Mouse (Mus musculus): Measurements from ENCODE around the gene Gpr88. TPM values are rescaled to one million over a fixed set of nuclear protein-coding genes. Genes with fewer than 3 reads are reported as not detected.

Gene Gpr88
- total RNA-seq, 1 experiment, result not detected

DNA sequence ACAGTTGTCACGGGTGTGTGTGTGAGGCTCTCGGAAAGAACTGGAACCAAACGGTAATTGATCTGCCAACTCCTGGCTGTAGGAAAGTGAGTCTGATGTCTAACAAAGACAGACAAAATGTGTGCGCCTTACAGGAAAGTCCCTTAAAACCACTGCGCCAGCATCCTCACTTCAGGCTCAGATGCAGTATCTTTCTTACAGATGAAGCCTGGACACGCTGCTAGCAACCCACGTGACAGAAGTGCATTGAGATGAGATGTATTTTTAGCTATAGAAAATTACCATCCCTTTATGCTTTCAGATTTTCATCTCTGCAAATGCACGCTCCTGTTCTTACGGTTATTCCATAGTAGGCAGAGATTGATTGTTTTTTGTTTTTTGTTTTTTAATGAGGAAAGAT lies 10.6 kb downstream of the Gpr88 start:
- no peaks in the 10 kb centered on the region for H3K36me3 ChIP-seq (ENCODE audit: control insufficient read depth, insufficient read depth, low read length, poor library complexity, severe bottlenecking)
- H3K9ac ChIP-seq (ENCODE audit: insufficient read depth, low read depth, low read length, poor library complexity, severe bottlenecking), result no peak overlapping the region
- no peaks in the 10 kb centered on the region for H3K9me3 ChIP-seq (ENCODE audit: control insufficient read depth, insufficient read depth, low read depth, low read length)
- H3K27ac ChIP-seq (ENCODE audit: insufficient read depth, low read depth, low read length, poor library complexity, severe bottlenecking), result no peak overlapping the region
- no peaks in the 10 kb centered on the region for H3K4me1 ChIP-seq (ENCODE audit: control insufficient read depth in 2 of 2, insufficient read depth in 2 of 2, low read length in 2 of 2, poor library complexity in 1 of 2)
- TF ChIP-seq ZC3H11A (IDR thresholded peaks at IDR 0.05; ENCODE audit: borderline replicate concordance, low read depth, low read length), result no peak
- TF ChIP-seq HCFC1 (IDR thresholded peaks at IDR 0.05; ENCODE audit: borderline replicate concordance, insufficient read depth, low read length), result no peak
- TF ChIP-seq MAFK (IDR thresholded peaks at IDR 0.05; ENCODE audit: insufficient read depth, low read depth, low read length), result no peak
- TF ChIP-seq CHD2 (IDR thresholded peaks at IDR 0.05; ENCODE audit: low read depth, low read length), result no peak
- TF ChIP-seq ZNF384 (IDR thresholded peaks at IDR 0.05; ENCODE audit: low read depth, low read length), result no peak
- DNase-seq (ENCODE audit: low read depth, low spot score), result no peak
- in situ Hi-C loops (cut with MboI; ENCODE audit: low sequenced_read_pairs in 2 of 2, unreplicated experiment in 2 of 2), result no loop called here
- no peak overlapping the region for H3K4me3 ChIP-seq (ENCODE audit: insufficient read depth in 1 of 2, low read depth in 1 of 2, low read length in 2 of 2, poor library complexity in 1 of 2, severe bottlenecking in 1 of 2)

DNA sequence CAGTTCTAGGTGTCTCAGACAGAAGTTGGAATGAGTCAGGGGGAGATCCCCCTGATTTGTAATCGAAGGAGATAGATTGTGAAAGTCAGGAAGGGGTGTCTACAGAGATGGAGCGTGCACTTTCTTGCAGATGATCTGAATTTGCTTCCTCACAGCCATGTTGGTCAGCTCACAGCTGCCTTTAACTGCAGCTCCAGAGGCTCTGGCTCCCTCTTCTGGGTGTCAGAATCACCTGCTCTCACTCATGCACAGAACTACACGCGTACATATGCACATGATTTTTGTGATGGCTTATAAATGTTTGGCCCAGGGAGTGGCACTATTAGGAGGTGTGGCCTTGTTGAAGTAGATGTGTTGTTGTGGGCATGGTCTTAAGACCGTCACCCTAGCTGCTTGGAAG lies 15.8 kb downstream of the Gpr88 start:
- DNase-seq (ENCODE audit: low read depth, low spot score), result no peak
- TF ChIP-seq ZC3H11A (IDR thresholded peaks at IDR 0.05; ENCODE audit: borderline replicate concordance, low read depth, low read length) (peak; percentile 3; the same call in 1 of the 2 replicates), HCFC1 (IDR thresholded peaks at IDR 0.05; ENCODE audit: borderline replicate concordance, insufficient read depth, low read length) (no peak)
- Histone ChIP-seq H3K9ac (ENCODE audit: insufficient read depth, low read depth, low read length, poor library complexity, severe bottlenecking) (no peak overlapping the region), H3K4me1 (ENCODE audit: control insufficient read depth in 2 of 2, insufficient read depth in 2 of 2, low read length in 2 of 2, poor library complexity in 1 of 2) (no peaks in the 10 kb centered on the region), H3K36me3 (ENCODE audit: control insufficient read depth, insufficient read depth, low read length, poor library complexity, severe bottlenecking) (no peaks in the 10 kb centered on the region), H3K27ac (ENCODE audit: insufficient read depth, low read depth, low read length, poor library complexity, severe bottlenecking) (no peak overlapping the region), H3K4me3 (ENCODE audit: insufficient read depth in 1 of 2, low read depth in 1 of 2, low read length in 2 of 2, poor library complexity in 1 of 2, severe bottlenecking in 1 of 2) (no peak overlapping the region), H3K9me3 (ENCODE audit: control insufficient read depth, insufficient read depth, low read depth, low read length) (no peaks in the 10 kb centered on the region)
- in situ Hi-C loops (cut with MboI; ENCODE audit: low sequenced_read_pairs in 2 of 2, unreplicated experiment in 2 of 2), result no loop called here

DNA sequence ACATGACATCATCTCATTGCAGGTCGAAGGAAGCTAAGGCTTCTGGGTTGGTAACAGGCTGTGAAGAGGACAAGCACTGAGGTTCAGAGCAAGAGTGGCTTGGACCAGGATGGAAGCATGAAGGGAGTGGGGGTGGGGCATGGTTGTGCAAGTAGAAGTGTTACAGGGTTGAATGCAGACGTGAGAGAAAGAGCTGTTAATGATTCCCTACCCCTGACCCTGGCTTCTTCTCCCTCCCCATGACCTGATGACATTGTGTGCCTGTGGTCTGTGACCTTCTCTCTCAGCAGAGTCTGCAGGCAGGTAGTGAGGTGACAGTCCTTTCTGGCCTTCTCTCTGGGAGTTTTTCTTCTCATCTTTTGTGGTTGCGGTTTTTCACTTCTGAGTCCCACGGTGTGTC lies 16.4 kb downstream of the Gpr88 start:
- no peak overlapping the region for H3K27ac ChIP-seq (ENCODE audit: insufficient read depth, low read depth, low read length, poor library complexity, severe bottlenecking)
- DNase-seq (ENCODE audit: low read depth, low spot score), result no peak
- H3K4me1 ChIP-seq (ENCODE audit: control insufficient read depth in 2 of 2, insufficient read depth in 2 of 2, low read length in 2 of 2, poor library complexity in 1 of 2), result no peaks in the 10 kb centered on the region
- no peaks in the 10 kb centered on the region for H3K9me3 ChIP-seq (ENCODE audit: control insufficient read depth, insufficient read depth, low read depth, low read length)
- H3K9ac ChIP-seq (ENCODE audit: insufficient read depth, low read depth, low read length, poor library complexity, severe bottlenecking), result no peak overlapping the region
- TF ChIP-seq CHD2 (IDR thresholded peaks at IDR 0.05; ENCODE audit: low read depth, low read length) (no peak), ZNF384 (IDR thresholded peaks at IDR 0.05; ENCODE audit: low read depth, low read length) (no peak), MAFK (IDR thresholded peaks at IDR 0.05; ENCODE audit: insufficient read depth, low read depth, low read length) (no peak), ZC3H11A (IDR thresholded peaks at IDR 0.05; ENCODE audit: borderline replicate concordance, low read depth, low read length) (no peak), HCFC1 (IDR thresholded peaks at IDR 0.05; ENCODE audit: borderline replicate concordance, insufficient read depth, low read length) (no peak)
- no peak overlapping the region for H3K4me3 ChIP-seq (ENCODE audit: insufficient read depth in 1 of 2, low read depth in 1 of 2, low read length in 2 of 2, poor library complexity in 1 of 2, severe bottlenecking in 1 of 2)
- H3K36me3 ChIP-seq (ENCODE audit: control insufficient read depth, insufficient read depth, low read length, poor library complexity, severe bottlenecking), result no peaks in the 10 kb centered on the region
- in situ Hi-C loops (cut with MboI; ENCODE audit: low sequenced_read_pairs in 2 of 2, unreplicated experiment in 2 of 2), result no loop called here

DNA sequence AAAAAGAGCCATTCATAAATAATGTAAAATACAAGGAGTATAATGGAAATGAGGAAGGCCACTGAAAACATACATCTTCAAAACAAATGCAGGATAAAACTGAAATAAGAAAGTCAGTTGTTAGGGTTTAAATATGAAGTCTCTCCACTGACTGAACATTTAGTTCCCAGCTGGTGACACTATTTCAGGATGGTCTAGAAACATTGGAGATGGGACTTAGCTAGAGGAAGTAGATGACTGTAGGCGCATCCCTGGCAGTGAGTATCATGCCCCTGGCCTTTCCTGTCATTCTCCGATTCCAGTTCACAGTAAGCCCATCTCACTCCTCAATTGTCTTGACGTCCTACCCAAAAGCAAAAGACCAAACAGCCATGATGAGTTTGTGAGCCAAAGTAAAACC lies 19.8 kb downstream of the Gpr88 start:
- in situ Hi-C loops (cut with MboI; ENCODE audit: low sequenced_read_pairs in 2 of 2, unreplicated experiment in 2 of 2), result no loop called here
- no peak for TF ChIP-seq CHD2 (IDR thresholded peaks at IDR 0.05; ENCODE audit: low read depth, low read length)
- no peak for TF ChIP-seq HCFC1 (IDR thresholded peaks at IDR 0.05; ENCODE audit: borderline replicate concordance, insufficient read depth, low read length)
- TF ChIP-seq ZNF384 (IDR thresholded peaks at IDR 0.05; ENCODE audit: low read depth, low read length), result no peak
- no peak for TF ChIP-seq MAFK (IDR thresholded peaks at IDR 0.05; ENCODE audit: insufficient read depth, low read depth, low read length)

DNA sequence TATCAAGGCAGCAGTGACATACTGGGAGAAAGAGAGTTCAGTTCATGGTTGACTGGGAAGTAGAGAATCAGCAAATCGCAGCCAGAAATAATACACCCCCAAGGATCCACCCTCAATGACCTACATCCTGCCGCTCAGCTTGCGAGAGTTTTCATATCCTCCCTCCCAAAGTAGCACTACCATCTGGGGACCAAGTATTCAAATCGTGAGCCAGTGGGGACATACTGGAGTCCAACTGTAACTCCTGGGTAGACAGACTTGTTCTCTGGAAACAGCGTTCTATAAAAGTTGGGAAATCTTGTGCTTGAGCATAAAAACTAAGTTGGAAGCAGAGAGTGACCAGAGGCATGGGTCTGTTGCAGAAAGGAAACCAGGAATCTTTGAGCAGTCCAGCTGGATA lies 20.5 kb downstream of the Gpr88 start:
- Histone ChIP-seq H3K4me3 (ENCODE audit: insufficient read depth in 1 of 2, low read depth in 1 of 2, low read length in 2 of 2, poor library complexity in 1 of 2, severe bottlenecking in 1 of 2) (no peak overlapping the region), H3K9ac (ENCODE audit: insufficient read depth, low read depth, low read length, poor library complexity, severe bottlenecking) (no peak overlapping the region), H3K9me3 (ENCODE audit: control insufficient read depth, insufficient read depth, low read depth, low read length) (no peaks in the 10 kb centered on the region), H3K27ac (ENCODE audit: insufficient read depth, low read depth, low read length, poor library complexity, severe bottlenecking) (no peak overlapping the region), H3K4me1 (ENCODE audit: control insufficient read depth in 2 of 2, insufficient read depth in 2 of 2, low read length in 2 of 2, poor library complexity in 1 of 2) (no peaks in the 10 kb centered on the region), H3K36me3 (ENCODE audit: control insufficient read depth, insufficient read depth, low read length, poor library complexity, severe bottlenecking) (no peaks in the 10 kb centered on the region)
- TF ChIP-seq ZC3H11A (IDR thresholded peaks at IDR 0.05; ENCODE audit: borderline replicate concordance, low read depth, low read length) (no peak), MAFK (IDR thresholded peaks at IDR 0.05; ENCODE audit: insufficient read depth, low read depth, low read length) (no peak), ZNF384 (IDR thresholded peaks at IDR 0.05; ENCODE audit: low read depth, low read length) (no peak), CHD2 (IDR thresholded peaks at IDR 0.05; ENCODE audit: low read depth, low read length) (no peak)
- in situ Hi-C loops (cut with MboI; ENCODE audit: low sequenced_read_pairs in 2 of 2, unreplicated experiment in 2 of 2), result no loop called here
- no peak for DNase-seq (ENCODE audit: low read depth, low spot score)

More for the DNA sequence above, 19.8 kb downstream of the Gpr88 start:
- H3K4me3 ChIP-seq (ENCODE audit: insufficient read depth in 1 of 2, low read depth in 1 of 2, low read length in 2 of 2, poor library complexity in 1 of 2, severe bottlenecking in 1 of 2), result no peak overlapping the region
- no peak overlapping the region for H3K27ac ChIP-seq (ENCODE audit: insufficient read depth, low read depth, low read length, poor library complexity, severe bottlenecking)
- H3K4me1 ChIP-seq (ENCODE audit: control insufficient read depth in 2 of 2, insufficient read depth in 2 of 2, low read length in 2 of 2, poor library complexity in 1 of 2), result no peaks in the 10 kb centered on the region
- H3K9ac ChIP-seq (ENCODE audit: insufficient read depth, low read depth, low read length, poor library complexity, severe bottlenecking), result no peak overlapping the region
- DNase-seq (ENCODE audit: low read depth, low spot score), result no peak
- H3K36me3 ChIP-seq (ENCODE audit: control insufficient read depth, insufficient read depth, low read length, poor library complexity, severe bottlenecking), result no peaks in the 10 kb centered on the region
- no peaks in the 10 kb centered on the region for H3K9me3 ChIP-seq (ENCODE audit: control insufficient read depth, insufficient read depth, low read depth, low read length)

Measured in ES-E14 (cell line).